ENCODE assay signal across 23 mouse cellular contexts in genomic region chr11:75838861-75839426, GRCm38 (mm10). TPM values are rescaled to one million over a fixed set of nuclear protein-coding genes. Genes with fewer than 3 reads are reported as not detected.
DNase-seq lines count a peak whose midpoint lies in the region; ATAC-seq lines count a peak whose summit lies in the region.
"Had no signal": no experiment of that assay in that cellular context is flagged by ENCODE, and none has a peak within 500 bp of the region (broad histone marks: within the 10 kb centered on the region; RNA-seq: fewer than 3 reads in every experiment).

No protein-coding gene starts in this region.

- no peak for ATAC-seq in megakaryocyte-erythroid progenitor cell, adult 5-6 weeks (replicated peaks; ENCODE audit: low FRiP score, low TSS enrichment, poor library complexity, severe bottlenecking)
- ATAC-seq: hindbrain, embryonic 16.5 days; intestine, embryonic 15.5 days; midbrain, embryonic 13.5 days had no signal

- peak; percentile 83 for DNase-seq in heart, adult 11 months
- DNase-seq in heart, postnatal 36 days = no peak
- DNase-seq in right cerebral cortex, postnatal 4 days = peak; percentile 17
- no peak for DNase-seq in right cerebral cortex, postnatal 14 days
- DNase-seq in T-cell, adult 2 months (ENCODE audit: low spot score) = peak; percentile 39
- no peak for DNase-seq in embryo, embryonic 10.5 days (ENCODE audit: low spot score)
- DNase-seq: adrenal gland, adult 8-10 months; cerebellum, adult 2 months; cerebellum, postnatal 25 days; gastrocnemius, postnatal 25 days; heart, adult 2 months; kidney, adult 2 months; kidney, postnatal 4 days; spleen, adult 18-20 months; thymus, adult 18-20 months; thymus, postnatal 36 days had no signal

- intact Hi-C loops in heart, postnatal 36 days (cut with DNase I) = no loop called here

RNA-seq across cellular contexts. Expression of gene Doc2b, which starts 43.1 kb away (rescaled TPM):
- under 1 TPM; 0.46 to 0.61 TPM for total RNA-seq in heart, postnatal 36 days (2021)
- not detected in 2 replicates for total RNA-seq in megakaryocyte-erythroid progenitor cell, adult 5-6 weeks (2014; fragmentation: Nextera tagmentation)
- not detected in 2 replicates for total RNA-seq in megakaryocyte-erythroid progenitor cell, adult 5-6 weeks (2017)
- total RNA-seq: CH12.LX; megakaryocyte, adult 5-6 weeks; monocyte, adult 5-6 weeks had no signal

Comparison
In these comparisons a context has a peak if more than half of its experiments do, and no peak if none do; other contexts are left out.
1. DNase-seq: peak in heart, adult 11 months (single experiment), right cerebral cortex, postnatal 4 days (single experiment) and T-cell, adult 2 months (single experiment); none in heart, postnatal 36 days (0 of 2), right cerebral cortex, postnatal 14 days (single experiment) and embryo, embryonic 10.5 days (single experiment).